Mouse (Mus musculus) embryonic facial prominence, embryonic 13.5 days (tissue): ENCODE measurements around the gene Odr4. TPM values are rescaled to one million over a fixed set of nuclear protein-coding genes. Genes with fewer than 3 reads are reported as not detected.

Experiments
- ATAC-seq: fragments of 200-750 bp; cut with Nextera tagmentation; 2 replicates; pipeline ENCODE4 v1.8.0; 2017; ENCODE audit warnings: low read depth; ENCODE audit not compliant: insufficient number of reproducible peaks, insufficient read depth, low FRiP score, low TSS enrichment
- H3K27ac ChIP-seq: fragments of 300-500 bp; sonication (generic); 2 replicates; pipeline ENCODE4 v1.5.1; 2015; ENCODE audit warnings: moderate library complexity, mild to moderate bottlenecking, inconsistent platforms
- H3K27me3 ChIP-seq: fragments of 300-500 bp; sonication (generic); 2 replicates; pipeline ENCODE4 v1.6.1; 2015; ENCODE audit warnings: mild to moderate bottlenecking, inconsistent platforms
- H3K36me3 ChIP-seq: fragments of 300-500 bp; sonication (generic); 2 replicates; pipeline ENCODE4 v1.6.1; 2015; ENCODE audit warnings: mild to moderate bottlenecking, inconsistent platforms
- H3K4me1 ChIP-seq: fragments of 300-500 bp; sonication (generic); 2 replicates; pipeline ENCODE4 v1.6.1; 2015; ENCODE audit warnings: inconsistent platforms
- H3K4me2 ChIP-seq: fragments of 300-500 bp; sonication (generic); 2 replicates; pipeline ENCODE4 v1.6.1; 2015; ENCODE audit warnings: moderate library complexity, mild to moderate bottlenecking, inconsistent platforms
- H3K4me3 ChIP-seq: fragments of 300-500 bp; sonication (generic); 2 replicates; pipeline ENCODE4 v1.5.1; 2015; ENCODE audit warnings: mild to moderate bottlenecking, inconsistent platforms
- H3K9ac ChIP-seq: fragments of 300-500 bp; sonication (generic); 2 replicates; pipeline ENCODE4 v1.6.1; 2015; ENCODE audit warnings: mild to moderate bottlenecking, inconsistent platforms
- H3K9me3 ChIP-seq: fragments of 300-500 bp; sonication (generic); 2 replicates; pipeline ENCODE4 v1.6.1; 2016; ENCODE audit warnings: inconsistent platforms
- WGBS: fragments of 180-500 bp; shearing (Covaris S2); methylation state at CpG from one replicate; pipeline ENCODE4 v1.1.7; 2015; ENCODE audit warnings: mixed read lengths; 5-methylcytosine and 5-hydroxymethylcytosine counted together
- polyA plus RNA-seq: library from polyadenylated mRNA; unstranded; fragments of >200 nt; fragmentation: Nextera tagmentation; extraction: Ambion mirVana; gene quantifications from 2 replicates; pipeline ENCODE4 v1.2.1, GENCODE M21; 2015

Odr4 gene
- polyA plus RNA-seq, result 41.4 and 45.5 TPM in 2 replicates

DNA sequence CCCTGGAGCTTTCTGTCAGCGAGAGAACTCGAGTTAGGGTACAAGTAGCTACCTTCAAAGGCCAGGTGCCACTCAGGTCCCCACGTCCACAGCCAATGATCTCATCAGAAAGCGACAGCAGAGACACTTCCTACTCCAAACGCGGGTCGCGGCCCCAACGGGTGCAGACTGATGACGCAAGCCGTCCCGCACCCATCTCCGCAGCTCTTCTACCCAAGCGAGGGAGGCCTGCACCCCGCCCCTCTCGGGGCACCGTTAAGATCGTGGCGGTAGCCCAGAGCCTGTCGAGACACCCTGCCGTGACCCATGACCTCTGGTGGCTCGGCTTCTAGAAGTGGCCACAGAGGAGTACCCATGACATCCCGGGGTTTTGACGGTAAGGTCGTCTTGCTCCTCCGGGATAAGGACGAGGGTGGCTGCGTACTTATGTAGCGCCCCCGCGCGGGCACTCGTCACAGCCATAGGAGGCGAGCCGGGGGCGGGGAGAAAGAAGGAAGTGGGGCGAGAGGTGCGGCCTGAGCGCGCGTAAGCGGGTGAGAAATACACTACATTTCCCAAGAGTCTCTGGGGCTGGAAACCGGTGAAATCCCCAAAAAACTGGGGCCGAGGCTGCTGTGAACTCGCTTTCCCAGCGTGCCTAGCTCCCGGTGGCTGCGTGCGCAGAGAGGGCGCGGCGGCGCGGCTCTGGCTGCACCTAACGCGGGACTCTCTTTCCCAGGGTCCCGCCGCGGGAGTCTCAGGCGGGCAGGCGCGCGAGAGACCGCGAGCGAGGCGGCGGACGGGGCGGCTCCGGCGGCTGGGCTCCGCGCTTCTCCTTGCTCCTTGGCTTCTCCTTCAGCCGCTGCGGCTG is at the start of gene Odr4, which contains the start of gene Tpr:
Odr4 (minus strand) TSS at position 443 of the 850 bp plus-strand sequence.
Tpr (plus strand) TSS at position 201 of the 850 bp plus-strand sequence.
- Histone ChIP-seq H3K9ac (peak within 1 kb of the TSS; percentile 87), H3K9me3 (no peaks in the 10 kb centered on the region), H3K27ac (peak within 1 kb of the TSS; percentile 94), H3K36me3 (peaks cover 40% of the 10 kb centered on the region), H3K4me2 (peak within 1 kb of the TSS; percentile 64), H3K27me3 (no peaks in the 10 kb centered on the region), H3K4me3 (peak within 1 kb of the TSS; percentile 81), H3K4me1 (peaks cover 8% of the 10 kb centered on the region)
- WGBS, result under 1% methylated on average over 76 of the region's 76 CpGs
- peak; percentile 98 for ATAC-seq

GRCm38 (mm10) chr1:150441731-150442130 is 48.9 kb upstream of the Odr4 start:
- peaks cover 71% of the 10 kb centered on the region for H3K36me3 ChIP-seq
- WGBS, result 70% methylated on average over 4 of the region's 4 CpGs

GRCm38 (mm10) chr1:150438641-150439040 is 45.8 kb upstream of the Odr4 start:
- no peak for ATAC-seq
- no peaks in the 10 kb centered on the region for H3K9me3 ChIP-seq
- H3K36me3 ChIP-seq, result peaks cover 73% of the 10 kb centered on the region

More at GRCm38 (mm10) chr1:150441731-150442130, 48.9 kb upstream of the Odr4 start:
- H3K27ac ChIP-seq, result no peak overlapping the region
- no peaks in the 10 kb centered on the region for H3K9me3 ChIP-seq
- no peak for ATAC-seq
- H3K27me3 ChIP-seq, result no peaks in the 10 kb centered on the region
- H3K4me3 ChIP-seq, result no peak overlapping the region
- H3K4me2 ChIP-seq, result no peak overlapping the region
- no peaks in the 10 kb centered on the region for H3K4me1 ChIP-seq
- H3K9ac ChIP-seq, result no peak overlapping the region

DNA sequence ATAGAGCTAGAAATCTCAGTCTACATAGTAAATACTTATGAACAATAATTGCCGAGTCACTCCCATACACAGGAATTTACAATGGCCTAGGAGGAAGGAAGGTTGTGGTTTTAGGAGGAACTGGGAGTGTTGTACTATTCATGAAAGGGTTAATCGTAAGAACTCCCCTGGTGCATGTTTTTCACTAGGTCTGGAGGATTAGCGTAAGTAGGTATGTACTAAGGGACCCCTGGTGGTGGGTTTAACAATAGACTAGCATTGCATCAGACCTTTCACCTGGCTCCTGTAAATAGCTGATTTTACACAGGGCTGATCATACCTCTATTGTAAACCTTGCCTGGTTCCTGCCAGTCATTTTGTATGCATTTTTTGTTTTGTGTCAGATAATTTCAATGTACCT is 33.3 kb upstream of the Odr4 start:
- Histone ChIP-seq H3K27me3 (no peaks in the 10 kb centered on the region), H3K4me1 (no peaks in the 10 kb centered on the region), H3K9ac (no peak overlapping the region), H3K36me3 (peaks cover 88% of the 10 kb centered on the region), H3K4me3 (no peak overlapping the region), H3K9me3 (no peaks in the 10 kb centered on the region), H3K27ac (no peak overlapping the region), H3K4me2 (no peak overlapping the region)
- no peak for ATAC-seq
- WGBS, result 72% methylated on average over 3 of the region's 3 CpGs

More at GRCm38 (mm10) chr1:150438641-150439040, 45.8 kb upstream of the Odr4 start:
- Histone ChIP-seq H3K4me3 (no peak overlapping the region), H3K27me3 (no peaks in the 10 kb centered on the region), H3K9ac (no peak overlapping the region), H3K4me1 (no peaks in the 10 kb centered on the region), H3K4me2 (no peak overlapping the region), H3K27ac (no peak overlapping the region)
- 89% methylated on average over 3 of the region's 3 CpGs for WGBS

DNA sequence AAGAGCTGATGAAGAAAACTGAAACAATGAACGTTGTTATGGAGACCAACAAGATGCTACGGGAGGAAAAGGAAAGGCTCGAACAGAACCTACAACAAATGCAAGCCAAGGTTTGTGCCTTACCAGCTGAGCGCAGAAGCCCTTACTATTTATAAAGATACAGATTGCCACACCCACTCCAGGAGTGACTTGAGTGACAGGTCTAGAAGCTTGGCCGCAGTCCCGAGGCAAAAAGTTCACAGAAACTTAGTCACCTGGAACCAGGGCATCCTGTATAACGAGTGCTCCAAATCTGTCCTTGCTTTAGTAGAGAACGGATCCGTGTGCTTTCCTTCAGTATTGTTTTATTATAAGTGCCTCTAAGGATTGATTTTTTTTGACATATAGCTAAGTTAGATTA is 32.8 kb upstream of the Odr4 start:
- H3K4me3 ChIP-seq, result no peak overlapping the region
- no peaks in the 10 kb centered on the region for H3K9me3 ChIP-seq
- no peak overlapping the region for H3K4me2 ChIP-seq
- H3K36me3 ChIP-seq, result peaks cover 83% of the 10 kb centered on the region
- no peak overlapping the region for H3K27ac ChIP-seq
- H3K27me3 ChIP-seq, result no peaks in the 10 kb centered on the region
- H3K4me1 ChIP-seq, result no peaks in the 10 kb centered on the region
- ATAC-seq, result no peak
- WGBS, result 85% methylated on average over 9 of the region's 9 CpGs
- H3K9ac ChIP-seq, result no peak overlapping the region

GRCm38 (mm10) chr1:150418426-150418825 is 25.5 kb upstream of the Odr4 start:
- Histone ChIP-seq H3K9me3 (no peaks in the 10 kb centered on the region), H3K27me3 (no peaks in the 10 kb centered on the region), H3K4me3 (no peak overlapping the region), H3K4me1 (no peaks in the 10 kb centered on the region), H3K27ac (no peak overlapping the region), H3K4me2 (no peak overlapping the region), H3K36me3 (peaks cover 68% of the 10 kb centered on the region), H3K9ac (no peak overlapping the region)
- WGBS, result 92% methylated on average over 4 of the region's 4 CpGs
- no peak for ATAC-seq

- H3K9me3 ChIP-seq, result no peaks in the 10 kb centered on the region
- H3K4me1 ChIP-seq, result no peaks in the 10 kb centered on the region
- no peak overlapping the region for H3K27ac ChIP-seq
- no peak overlapping the region for H3K4me3 ChIP-seq
- H3K27me3 ChIP-seq, result no peaks in the 10 kb centered on the region
- 94% methylated on average over 3 of the region's 3 CpGs for WGBS
- no peak overlapping the region for H3K9ac ChIP-seq
- no peak for ATAC-seq
- H3K36me3 ChIP-seq, result peaks cover 69% of the 10 kb centered on the region
- no peak overlapping the region for H3K4me2 ChIP-seq
Observed at GRCm38 (mm10) chr1:150416006-150416405, 23.1 kb upstream of the Odr4 start.

DNA sequence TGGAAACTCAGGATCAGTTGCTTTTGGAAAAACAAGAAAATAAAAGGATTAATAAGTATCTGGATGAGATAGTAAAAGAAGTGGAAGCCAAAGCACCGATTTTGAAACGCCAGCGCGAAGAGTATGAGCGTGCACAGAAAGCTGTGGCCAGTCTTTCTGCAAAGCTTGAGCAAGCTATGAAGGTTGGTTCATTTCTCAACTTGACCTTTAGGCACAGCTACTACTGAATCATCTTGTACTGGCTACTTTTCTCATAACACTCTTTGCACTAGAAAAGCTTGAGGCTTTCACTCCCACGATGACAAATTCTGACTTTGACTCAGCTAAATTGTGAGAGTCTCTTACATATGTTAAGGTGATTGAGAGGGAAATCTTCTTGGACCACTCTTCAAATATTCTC is 17.1 kb upstream of the Odr4 start:
- Histone ChIP-seq H3K27ac (no peak overlapping the region), H3K36me3 (peaks cover 78% of the 10 kb centered on the region), H3K9ac (no peak overlapping the region), H3K9me3 (no peaks in the 10 kb centered on the region), H3K4me2 (no peak overlapping the region), H3K4me3 (no peak overlapping the region), H3K27me3 (no peaks in the 10 kb centered on the region), H3K4me1 (no peaks in the 10 kb centered on the region)
- 94% methylated on average over 6 of the region's 6 CpGs for WGBS
- no peak for ATAC-seq

- Histone ChIP-seq H3K27me3 (no peaks in the 10 kb centered on the region), H3K9ac (no peak overlapping the region), H3K4me2 (no peak overlapping the region), H3K27ac (no peak overlapping the region), H3K9me3 (no peaks in the 10 kb centered on the region), H3K4me1 (no peaks in the 10 kb centered on the region), H3K4me3 (no peak overlapping the region), H3K36me3 (peaks cover 73% of the 10 kb centered on the region)
- no peak for ATAC-seq
- 92% methylated on average over 9 of the region's 9 CpGs for WGBS
Observed at GRCm38 (mm10) chr1:150407285-150407684, 14.4 kb upstream of the Odr4 start.

- Histone ChIP-seq H3K9me3 (no peaks in the 10 kb centered on the region), H3K27me3 (no peaks in the 10 kb centered on the region), H3K36me3 (peaks cover 67% of the 10 kb centered on the region), H3K27ac (no peak overlapping the region), H3K4me2 (no peak overlapping the region), H3K4me1 (no peaks in the 10 kb centered on the region), H3K9ac (no peak overlapping the region), H3K4me3 (no peak overlapping the region)
- no peak for ATAC-seq
- 88% methylated on average over 3 of the region's 3 CpGs for WGBS
Observed at GRCm38 (mm10) chr1:150404555-150404954, 11.7 kb upstream of the Odr4 start.

GRCm38 (mm10) chr1:150403914-150404313 is 11.0 kb upstream of the Odr4 start:
- H3K36me3 ChIP-seq, result peaks cover 66% of the 10 kb centered on the region
- H3K4me2 ChIP-seq, result no peak overlapping the region
- H3K9ac ChIP-seq, result no peak overlapping the region
- no peaks in the 10 kb centered on the region for H3K4me1 ChIP-seq
- H3K9me3 ChIP-seq, result no peaks in the 10 kb centered on the region
- no peak for ATAC-seq
- no peak overlapping the region for H3K27ac ChIP-seq
- H3K27me3 ChIP-seq, result no peaks in the 10 kb centered on the region
- no peak overlapping the region for H3K4me3 ChIP-seq
- WGBS, result 90% methylated on average over 3 of the region's 3 CpGs

DNA sequence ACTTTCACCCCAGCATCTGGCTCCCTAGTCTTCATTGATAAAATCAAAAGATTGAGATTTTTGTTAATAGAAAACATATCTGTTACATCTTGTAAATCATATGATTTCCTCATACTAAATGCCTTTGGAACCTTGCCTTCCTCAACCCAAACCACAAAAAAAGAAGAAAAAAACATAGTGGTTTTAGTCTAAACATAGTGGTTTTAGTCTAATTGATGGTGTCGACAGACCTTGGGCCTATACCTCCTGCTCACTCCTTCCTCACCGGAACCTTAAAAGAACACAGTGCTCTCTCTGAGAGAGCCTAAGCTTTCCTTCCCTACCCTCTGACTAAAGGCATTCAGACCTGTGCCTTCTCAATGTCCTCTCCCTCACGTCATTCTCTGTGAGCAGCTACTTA is 3.1 kb upstream of the Odr4 start:
- WGBS, result 73% methylated on average over 3 of the region's 3 CpGs
- Histone ChIP-seq H3K4me2 (no peak overlapping the region), H3K36me3 (peaks cover 43% of the 10 kb centered on the region), H3K27ac (no peak overlapping the region), H3K27me3 (no peaks in the 10 kb centered on the region), H3K9ac (no peak overlapping the region), H3K9me3 (no peaks in the 10 kb centered on the region), H3K4me3 (no peak overlapping the region), H3K4me1 (peaks cover 8% of the 10 kb centered on the region)
- ATAC-seq, result no peak
